Mouse (Mus musculus) cerebellum, adult 2 months (tissue): Measurements from ENCODE around the gene Egfl7. TPM values are rescaled to one million over a fixed set of nuclear protein-coding genes. Genes with fewer than 3 reads are reported as not detected.

Source experiments
- DNase-seq, 2 experiments: peaks; one replicate each; pipeline ENCODE4 v3.0.0; 2021
- H3K27ac ChIP-seq: fragments of 200-500 bp; 2 replicates; pipeline ENCODE4 v1.5.1; 2012; ENCODE audit warnings: low read length, control low read depth, inconsistent platforms; ENCODE audit not compliant: insufficient read depth
- H3K27me3 ChIP-seq: fragments of 200-500 bp; 2 replicates; pipeline ENCODE4 v1.6.1; 2012; ENCODE audit warnings: inconsistent platforms, mild to moderate bottlenecking, low read length, moderate library complexity; ENCODE audit not compliant: control insufficient read depth, insufficient read depth
- H3K4me1 ChIP-seq: fragments of 200-500 bp; 2 replicates; pipeline ENCODE4 v1.6.1; 2011; ENCODE audit warnings: low read length; ENCODE audit not compliant: control insufficient read depth, insufficient read depth
- H3K4me3 ChIP-seq: fragments of 200-500 bp; replicated peaks from 2 replicates; pipeline ENCODE3; 2011; ENCODE audit warnings: mild to moderate bottlenecking, low read depth, low read length, control low read depth; ENCODE audit not compliant: insufficient read depth
- CTCF ChIP-seq: fragments of 200-500 bp; IDR thresholded peaks from 2 replicates; pipeline ENCODE4 v1.5.1; 2011; ENCODE audit warnings: low read depth, mild to moderate bottlenecking, control low read depth, low read length, moderate library complexity, borderline replicate concordance; ENCODE audit not compliant: insufficient read depth
- POLR2A ChIP-seq: fragments of 200-500 bp; IDR thresholded peaks from 2 replicates; pipeline ENCODE4 v1.6.1; 2011; ENCODE audit warnings: low read length, control low read depth, borderline replicate concordance; ENCODE audit not compliant: insufficient read depth
- WGBS: fragments of 180-500 bp; shearing (Covaris S2); methylation state at CpG from one replicate; pipeline ENCODE4 v1.1.7; 2018; 5-methylcytosine and 5-hydroxymethylcytosine counted together
- polyA plus RNA-seq: library from polyadenylated mRNA; depleted of rRNA; stranded (reverse); fragments of >200 nt; gene quantifications from 2 replicates; pipeline ENCODE4 v1.2.3, GENCODE M21; 2012; rRNA removed

Egfl7 gene
- polyA plus RNA-seq, 1 experiment = 93.0 TPM

DNA sequence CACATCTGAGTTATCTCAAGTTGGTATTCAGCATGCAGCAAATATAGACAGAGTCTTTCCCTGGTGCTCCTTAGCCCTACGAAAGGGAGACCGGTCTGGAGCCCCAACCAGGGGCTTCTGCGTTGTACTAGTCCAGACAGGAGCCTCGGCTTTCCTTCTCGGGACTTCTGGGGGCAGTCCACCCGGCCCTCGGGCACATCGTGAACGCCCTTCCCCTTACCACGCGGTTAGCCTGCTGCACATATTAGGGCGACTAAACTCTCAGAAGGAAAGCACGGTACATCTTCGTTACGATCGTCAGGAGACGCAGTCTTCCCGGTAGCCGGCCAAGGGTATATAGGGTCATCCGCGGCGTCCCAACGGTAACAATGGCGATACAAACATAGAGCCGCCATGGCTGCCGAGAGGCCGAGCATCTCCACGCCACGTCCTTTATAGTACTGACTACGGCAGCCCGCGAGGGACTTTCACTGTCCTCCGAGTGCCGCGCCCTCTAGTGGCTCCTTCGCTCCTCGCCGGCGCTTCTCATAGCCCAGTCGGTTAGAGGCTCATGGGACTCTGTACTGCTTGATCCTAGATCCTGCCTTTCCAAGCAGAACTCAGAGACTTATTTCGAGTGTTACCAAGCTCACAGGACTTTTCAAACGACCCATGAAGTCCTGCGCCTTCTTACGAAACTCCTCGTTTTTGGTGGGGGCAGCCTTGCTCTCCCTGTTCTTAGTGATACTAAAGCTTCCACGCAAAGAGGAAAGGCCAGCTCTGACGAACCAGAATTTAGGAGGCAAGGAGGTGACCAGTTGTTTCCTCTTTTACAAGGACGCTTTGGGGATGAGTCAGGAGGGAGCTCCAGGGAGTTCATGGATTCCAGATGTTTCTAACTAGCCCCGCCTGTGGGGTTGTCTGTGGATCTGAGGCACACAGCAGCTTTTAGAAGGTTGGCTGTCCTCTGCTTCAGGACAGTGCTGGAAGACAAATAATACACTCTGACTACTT lies 60.3 kb downstream of the Egfl7 start:
- H3K27me3 ChIP-seq = no peaks in the 10 kb centered on the region
- H3K27ac ChIP-seq = peak overlapping the region; percentile 74
- peaks cover 25% of the 10 kb centered on the region for H3K4me1 ChIP-seq
- peak overlapping the region; percentile 99 for H3K4me3 ChIP-seq
- TF ChIP-seq CTCF (peak; percentile 84), POLR2A (peak; percentile 88)
- 5% methylated on average over 49 of the region's 49 CpGs for WGBS
- DNase-seq = peak; percentile 94 to 98

DNA sequence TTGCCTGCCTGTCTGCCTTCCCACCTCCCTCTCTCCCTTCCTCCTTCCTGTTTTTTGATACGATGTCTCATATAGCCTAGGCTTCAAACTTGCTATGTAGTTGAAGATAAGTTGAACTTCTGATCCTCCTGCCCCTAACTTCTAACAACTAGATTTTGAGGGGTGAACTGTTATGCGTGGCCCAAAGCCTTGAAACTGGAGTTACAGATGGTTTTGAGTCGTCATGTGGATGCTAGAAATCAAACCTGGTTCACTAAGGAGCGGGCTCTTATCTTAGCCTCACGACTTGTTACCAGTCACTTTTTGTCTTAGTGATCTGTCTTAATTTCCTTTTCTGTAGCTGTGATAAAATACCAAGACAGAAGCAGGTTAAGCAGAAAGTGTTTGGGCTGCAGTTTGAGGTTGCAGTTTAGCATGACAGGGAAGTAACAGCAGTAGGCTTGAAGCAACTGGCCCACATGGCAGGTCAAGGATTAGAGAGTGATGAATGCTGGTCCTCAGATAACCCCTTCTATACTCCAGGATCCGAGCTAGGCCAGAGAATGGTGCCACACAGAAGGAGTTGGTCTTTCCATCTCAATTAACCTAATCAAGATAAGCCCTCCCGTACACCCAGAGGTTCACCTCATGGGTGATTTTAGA lies 61.3 kb downstream of the Egfl7 start:
- Histone ChIP-seq H3K27me3 (no peaks in the 10 kb centered on the region), H3K27ac (no peak overlapping the region), H3K4me3 (no peak overlapping the region), H3K4me1 (peaks cover 15% of the 10 kb centered on the region)
- TF ChIP-seq POLR2A = no peak
- no peak for TF ChIP-seq CTCF
- peak in 1 of 2 experiments; percentile 3 for DNase-seq
- WGBS = 81% methylated on average over 7 of the region's 7 CpGs

Other genes with a start within 250 kb of the Egfl7 start
- gene Dnlz, start 227.9 kb upstream of the Egfl7 start, polyA plus RNA-seq = 32.6 and 34.9 TPM in 2 replicates
- gene Card9, start 219.1 kb upstream of the Egfl7 start, polyA plus RNA-seq = 5.7 and 6.2 TPM in 2 replicates
- 59.2 and 63.9 TPM in 2 replicates for gene Snapc4, start 199.4 kb upstream of the Egfl7 start, polyA plus RNA-seq
- 288 and 289 TPM in 2 replicates for gene Entr1, start 190.7 kb upstream of the Egfl7 start, polyA plus RNA-seq
- gene Pmpca, start 190.7 kb upstream of the Egfl7 start, polyA plus RNA-seq = 98.2 and 104 TPM in 2 replicates
- gene Inpp5e, start 170.8 kb upstream of the Egfl7 start, polyA plus RNA-seq = 60.2 and 67.9 TPM in 2 replicates
- 43.2 and 44.6 TPM in 2 replicates for gene Sec16a, start 134.8 kb upstream of the Egfl7 start, polyA plus RNA-seq
- gene Notch1, start 63.4 kb upstream of the Egfl7 start, polyA plus RNA-seq = 10.5 and 11.6 TPM in 2 replicates
- not detected in 2 replicates for gene Gm20532, start 6.6 kb downstream of the Egfl7 start, polyA plus RNA-seq
- gene Agpat2, start 24.4 kb downstream of the Egfl7 start, polyA plus RNA-seq = 2.1 and 2.6 TPM in 2 replicates
- gene Fam69b, start 48.4 kb downstream of the Egfl7 start, polyA plus RNA-seq = 147 and 155 TPM in 2 replicates
- not detected in 2 replicates for gene Lcn4, start 91.3 kb downstream of the Egfl7 start, polyA plus RNA-seq